Mouse (Mus musculus) small intestine, adult 2 months (tissue): ENCODE results near the gene Rpl36al.

Experiments
- CTCF ChIP-seq: fragments of 200-500 bp; IDR thresholded peaks from 2 replicates; pipeline ENCODE4 v1.5.1; 2012; ENCODE audit warnings: low read depth, mild to moderate bottlenecking, control low read depth, inconsistent platforms, low read length, moderate library complexity, mixed read lengths; ENCODE audit not compliant: insufficient replicate concordance, insufficient read length; ENCODE audit errors: extremely low read depth
- POLR2A ChIP-seq: fragments of 200-500 bp; IDR thresholded peaks from 2 replicates; pipeline ENCODE4 v1.6.1; 2012; ENCODE audit warnings: low read depth, mild to moderate bottlenecking, control low read depth, inconsistent platforms, low read length, moderate library complexity

GRCm38 (mm10) chr12:69207396-69207795 is 23.5 kb upstream of the Rpl36al start:
- TF ChIP-seq CTCF (no peak), POLR2A (no peak)
